Mouse (Mus musculus): ENCODE results near the gene BC025920.

The BC025920 gene

DNA sequence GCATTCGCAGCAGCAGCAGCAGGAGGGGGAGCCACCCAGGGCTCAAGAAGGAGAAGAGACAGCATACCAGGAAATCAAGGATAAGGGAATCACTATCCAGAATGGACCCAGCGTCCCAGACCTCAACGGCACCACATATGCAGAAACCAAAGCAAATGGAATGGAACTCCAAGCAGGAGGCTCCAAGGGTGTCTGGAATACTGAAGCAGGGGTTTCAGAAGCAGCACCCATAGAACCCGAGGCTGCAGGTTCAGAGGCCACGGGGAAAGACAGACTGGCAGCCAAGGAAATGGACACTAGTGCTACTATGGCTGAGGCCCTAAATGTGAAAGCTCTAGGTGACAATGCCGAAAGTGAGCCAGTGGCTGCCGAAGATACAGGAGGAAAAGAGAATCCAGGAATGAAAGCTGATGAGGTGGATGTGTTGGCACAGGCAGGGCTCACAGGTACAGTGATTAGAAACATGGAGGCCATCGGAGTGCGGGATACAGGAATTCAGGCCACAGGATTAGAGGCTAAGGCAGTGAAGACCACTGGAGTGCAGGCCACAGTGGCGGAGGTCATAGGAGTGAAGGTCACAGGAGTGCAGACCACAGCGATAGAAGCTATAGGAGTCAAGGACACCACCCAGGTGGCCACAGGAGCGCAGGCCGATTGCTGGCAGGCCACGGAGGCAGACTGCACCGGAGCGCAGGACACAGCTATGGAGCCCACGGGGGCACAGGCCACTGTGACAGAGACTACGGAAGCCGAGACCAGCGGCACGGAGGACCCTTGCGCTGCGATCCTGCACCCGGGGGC lies 36.8 kb downstream of the BC025920 start:
- DNase-seq (ENCODE audit: low spot score), result no peak

DNA sequence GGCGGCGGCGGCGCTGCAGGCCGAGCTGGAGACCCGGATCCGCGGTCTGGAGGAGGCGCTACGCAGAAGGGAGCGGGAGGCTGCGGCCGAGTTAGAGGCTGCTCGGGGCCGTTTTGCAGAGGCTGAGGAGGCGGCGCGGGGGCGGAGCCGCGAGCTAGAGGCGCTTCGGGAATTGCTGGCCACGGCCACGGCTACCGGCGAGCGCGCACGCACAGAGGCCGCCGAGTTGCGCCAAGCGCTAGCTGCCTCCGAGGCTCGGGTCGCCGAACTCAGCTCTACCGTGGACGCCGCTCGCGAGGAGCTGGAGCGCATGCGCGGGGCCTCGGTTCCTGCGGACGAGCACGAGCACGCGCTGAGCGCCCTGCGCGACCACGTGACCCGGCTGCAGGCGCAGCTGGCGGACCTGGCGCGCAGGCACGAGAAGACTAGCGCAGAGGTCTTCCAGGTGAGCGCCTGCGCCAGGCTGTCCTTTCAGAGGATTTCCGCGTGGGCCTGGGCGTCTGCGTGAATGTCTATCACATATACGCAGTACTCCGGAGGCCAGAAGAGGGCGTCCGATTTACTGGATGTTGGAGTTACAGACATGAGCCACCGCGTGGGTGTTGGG lies 37.5 kb downstream of the BC025920 start:
- DNase-seq (ENCODE audit: low spot score), result peak; percentile 84

DNA sequence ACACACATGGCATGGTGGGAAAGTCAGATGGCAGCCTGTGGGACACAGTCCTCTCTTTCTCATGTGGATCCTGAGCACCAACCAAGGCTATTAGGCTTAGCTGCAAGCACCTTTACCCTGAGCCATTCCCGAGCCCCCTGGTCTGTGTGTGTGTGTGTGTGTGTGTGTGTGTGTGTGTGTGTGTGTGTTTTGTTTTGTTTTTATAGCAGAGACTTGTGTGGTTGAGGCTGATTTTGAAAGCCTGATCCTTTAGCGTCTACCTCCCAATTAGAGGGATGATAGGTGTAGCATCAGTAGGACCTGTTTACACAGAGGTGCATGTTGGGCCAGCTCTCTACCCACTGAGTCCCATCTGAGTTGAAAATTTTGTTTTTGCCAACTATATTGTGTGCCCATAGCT lies 38.1 kb downstream of the BC025920 start:
- DNase-seq (ENCODE audit: low spot score), result no peak

DNA sequence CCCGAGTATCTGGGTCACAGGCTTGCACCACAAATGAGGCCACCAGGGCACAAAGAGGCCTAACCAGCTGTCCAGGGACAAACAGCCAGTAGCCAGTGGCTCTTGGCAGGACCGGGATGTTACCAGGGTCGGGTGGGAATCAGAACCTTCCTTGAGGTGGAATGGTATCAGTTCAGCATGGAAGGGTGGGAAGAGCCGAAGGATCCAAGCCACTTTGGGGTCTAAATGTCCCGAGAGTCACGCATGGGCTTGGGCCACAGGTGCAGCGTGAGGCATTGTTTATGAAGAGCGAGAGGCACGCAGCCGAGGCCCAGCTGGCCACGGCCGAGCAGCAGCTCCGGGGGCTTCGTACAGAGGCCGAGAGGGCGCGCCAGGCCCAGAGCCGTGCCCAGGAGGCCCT lies 38.6 kb downstream of the BC025920 start:
- DNase-seq (ENCODE audit: low spot score), result no peak

DNA sequence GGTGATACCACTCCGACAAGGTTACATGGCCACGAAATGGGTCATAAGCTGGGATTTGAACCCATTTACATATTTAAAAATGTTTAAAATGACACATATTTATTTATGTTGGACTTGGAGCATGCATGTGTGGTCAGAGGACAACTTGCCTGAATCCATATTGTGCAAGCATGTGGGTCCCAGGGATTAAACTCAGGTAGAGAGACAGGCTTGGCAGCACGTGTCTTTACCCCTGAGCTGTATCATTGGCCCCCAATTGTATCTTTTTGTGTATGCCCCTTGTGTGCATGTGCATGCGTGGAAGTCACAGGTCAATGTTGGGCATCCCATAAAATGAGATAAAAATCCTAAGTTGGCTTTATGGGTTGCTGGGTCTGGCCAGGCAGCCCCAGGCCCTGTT lies 39.3 kb downstream of the BC025920 start:
- no peak for DNase-seq (ENCODE audit: low spot score)

DNA sequence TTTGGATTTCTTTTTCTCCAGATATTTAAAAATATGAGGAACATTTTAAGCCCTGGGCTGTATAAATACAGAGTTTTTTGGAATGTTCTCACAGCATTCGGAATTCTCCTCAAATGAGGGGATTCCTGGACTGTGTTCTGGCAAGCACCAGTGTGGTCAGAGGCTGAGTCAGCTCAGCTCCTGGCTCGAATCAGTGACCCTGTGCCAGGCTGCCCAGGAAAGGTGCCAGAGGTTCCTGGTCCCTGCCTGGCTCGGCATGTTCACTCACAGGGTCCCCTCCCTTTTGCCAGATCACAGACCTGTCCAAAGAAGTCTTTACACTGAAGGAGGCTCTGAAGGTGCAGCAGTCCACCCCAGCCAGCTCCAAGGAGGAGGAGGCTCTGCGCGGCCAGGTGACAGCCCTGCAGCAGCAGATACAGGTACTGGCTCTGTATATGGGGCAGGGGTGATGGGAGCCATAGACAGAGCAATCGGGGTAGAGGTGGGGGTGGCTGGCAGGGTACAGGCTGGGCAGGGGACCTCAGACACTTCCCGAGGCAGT lies 40.0 kb downstream of the BC025920 start:
- no peak for DNase-seq (ENCODE audit: low spot score)

DNA sequence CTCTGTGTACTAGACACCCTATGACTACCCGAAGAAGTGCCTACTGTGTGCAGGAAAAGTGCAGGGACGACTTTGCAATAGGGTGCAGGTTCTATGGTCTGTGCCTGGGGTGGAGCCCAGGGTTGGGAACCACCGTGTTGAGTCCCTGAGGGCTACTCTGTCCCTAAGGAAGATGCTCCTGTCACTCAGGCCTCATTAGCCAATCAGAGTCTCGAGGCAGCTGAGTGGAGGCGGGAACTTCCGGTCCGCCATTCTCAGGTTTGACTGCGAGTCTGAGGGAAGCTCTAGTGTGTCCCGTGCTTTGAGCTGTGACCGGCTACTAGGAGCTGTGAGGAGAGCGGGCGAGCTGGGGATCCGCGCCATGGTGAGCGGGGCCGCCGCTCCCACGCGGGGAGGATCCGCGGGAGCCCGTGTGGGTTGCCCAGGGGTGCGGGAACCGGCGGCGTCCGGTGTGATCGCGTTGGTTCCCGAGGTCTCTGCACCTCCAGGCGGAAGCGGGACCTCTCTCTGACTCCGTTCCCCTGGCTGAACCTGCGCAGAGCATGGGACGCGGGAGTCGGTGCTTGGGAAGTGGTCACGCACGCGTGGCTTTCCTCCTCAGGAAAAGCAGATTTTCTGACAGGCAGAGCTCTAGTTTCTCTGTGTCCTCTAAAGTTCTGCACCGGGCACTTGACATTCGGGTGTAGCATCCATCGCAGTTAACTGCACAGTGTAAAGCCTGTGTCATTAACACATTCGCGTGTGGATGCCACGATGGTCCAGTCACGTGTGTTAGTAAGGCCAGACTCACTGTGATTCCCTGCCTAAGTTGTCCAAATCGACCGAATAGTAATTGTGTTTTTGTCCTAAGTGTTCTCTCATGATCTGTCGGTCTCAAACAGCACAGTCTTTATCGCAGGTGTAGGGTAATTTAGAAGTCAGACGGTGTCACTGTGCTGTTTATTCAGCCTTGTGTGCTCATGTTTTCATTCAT lies 43.0 kb downstream of the BC025920 start, which contains the start of gene Gm10778:
TSS of gene Gm10778 (plus strand) at position 257 of the 973 bp plus-strand sequence.
- DNase-seq (ENCODE audit: low spot score), result peak; percentile 92

DNA sequence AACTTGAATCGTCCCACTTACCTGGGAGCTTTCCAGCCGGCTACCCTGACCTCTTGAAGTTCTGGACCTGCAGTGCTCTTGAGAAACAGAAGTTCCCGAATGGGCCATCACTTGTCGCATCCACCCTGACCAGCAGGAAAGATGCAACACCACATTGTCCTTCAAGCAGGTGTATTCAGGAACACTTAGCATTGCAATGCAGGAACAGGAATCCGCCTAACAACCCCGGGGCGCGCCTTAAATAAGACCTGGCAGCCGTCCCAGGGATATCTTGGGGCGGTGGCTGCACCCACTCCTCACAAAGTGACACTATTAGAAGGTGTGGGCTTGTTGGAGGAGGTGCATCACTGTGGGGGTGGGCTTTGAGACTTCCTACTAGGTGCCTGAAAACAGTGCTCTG lies 49.1 kb downstream of the BC025920 start:
- DNase-seq (ENCODE audit: low spot score), result no peak

DNA sequence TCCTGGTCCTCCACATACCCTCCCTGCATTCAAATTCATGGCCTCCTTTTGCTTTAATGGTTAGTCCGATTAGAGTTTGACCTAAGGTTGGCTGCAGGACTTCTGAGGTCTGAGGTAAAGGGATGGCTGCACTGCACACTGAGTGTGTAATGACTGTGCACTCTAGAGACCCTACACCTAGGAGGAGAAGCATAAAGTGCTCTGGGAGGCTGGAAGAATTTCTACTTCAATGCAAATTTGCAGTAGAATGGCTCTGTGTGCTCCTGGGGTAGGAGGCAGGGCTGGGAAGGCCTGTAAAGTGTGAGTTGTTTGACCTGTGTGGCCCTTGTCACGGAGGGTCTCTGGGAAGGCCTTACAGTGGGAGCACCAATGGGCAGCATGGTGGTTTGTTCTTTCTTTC lies 50.1 kb downstream of the BC025920 start:
- DNase-seq (ENCODE audit: low spot score), result no peak
